Mouse (Mus musculus) limb, embryonic 15.5 days (tissue): Measurements from ENCODE around the gene Gm17359. TPM values are rescaled to one million over a fixed set of nuclear protein-coding genes. Genes with fewer than 3 reads are reported as not detected.

Experiments
- ATAC-seq: fragments of 200-750 bp; cut with Nextera tagmentation; 2 replicates; pipeline ENCODE4 v1.8.0; 2017; ENCODE audit warnings: low read depth, moderate TSS enrichment; ENCODE audit not compliant: insufficient number of reproducible peaks, low FRiP score, low TSS enrichment
- H3K27ac ChIP-seq: fragments of 300-500 bp; sonication (generic); 2 replicates; pipeline ENCODE4 v1.5.1; 2015; ENCODE audit warnings: moderate library complexity, mild to moderate bottlenecking, inconsistent platforms
- H3K27me3 ChIP-seq: fragments of 300-500 bp; sonication (generic); 2 replicates; pipeline ENCODE4 v1.6.1; 2015; ENCODE audit warnings: inconsistent platforms
- H3K36me3 ChIP-seq: fragments of 300-500 bp; sonication (generic); 2 replicates; pipeline ENCODE4 v1.6.1; 2015; ENCODE audit warnings: inconsistent platforms
- H3K4me1 ChIP-seq: fragments of 300-500 bp; sonication (generic); 2 replicates; pipeline ENCODE4 v1.6.1; 2015; ENCODE audit warnings: inconsistent platforms
- H3K4me2 ChIP-seq: fragments of 300-500 bp; sonication (generic); 2 replicates; pipeline ENCODE4 v1.6.1; 2015; ENCODE audit warnings: mild to moderate bottlenecking, inconsistent platforms
- H3K4me3 ChIP-seq: fragments of 300-500 bp; sonication (generic); 2 replicates; pipeline ENCODE4 v1.5.1; 2015; ENCODE audit warnings: mild to moderate bottlenecking, inconsistent platforms
- H3K9ac ChIP-seq: fragments of 300-500 bp; sonication (generic); 2 replicates; pipeline ENCODE4 v1.6.1; 2015; ENCODE audit warnings: inconsistent platforms
- H3K9me3 ChIP-seq: fragments of 300-500 bp; sonication (generic); 2 replicates; pipeline ENCODE4 v1.6.1; 2016; ENCODE audit warnings: inconsistent platforms
- WGBS: fragments of 180-500 bp; shearing (Covaris S2); methylation state at CpG from one replicate; pipeline ENCODE4 v1.1.7; 2015; 5-methylcytosine and 5-hydroxymethylcytosine counted together
- polyA plus RNA-seq: library from polyadenylated mRNA; unstranded; fragments of >200 nt; fragmentation: Nextera tagmentation; extraction: Ambion mirVana; gene quantifications from 2 replicates; pipeline ENCODE4 v1.2.1, GENCODE M21; 2015

Gm17359 gene
- not detected in 2 replicates for polyA plus RNA-seq

- no peaks in the 10 kb centered on the region for H3K9me3 ChIP-seq
- no peak within 1 kb of the TSS for H3K27ac ChIP-seq
- no peak within 1 kb of the TSS for H3K4me2 ChIP-seq
- H3K27me3 ChIP-seq = no peaks in the 10 kb centered on the region
- H3K4me1 ChIP-seq = no peaks in the 10 kb centered on the region
- 60% methylated on average over 7 of the region's 8 CpGs for WGBS
- H3K9ac ChIP-seq = no peak within 1 kb of the TSS
- no peaks in the 10 kb centered on the region for H3K36me3 ChIP-seq
- ATAC-seq = no peak
- H3K4me3 ChIP-seq = no peak within 1 kb of the TSS
Measured at GRCm38 (mm10) chr3:79336044-79336766, at the start of gene Gm17359. Gene Gm17359 (plus strand): TSS chr3:79336661.

- H3K4me1 ChIP-seq = peaks cover 22% of the 10 kb centered on the region
- H3K27ac ChIP-seq = peak overlapping the region; percentile 98
- WGBS = 0% methylated on average over 42 of the region's 60 CpGs
- peak overlapping the region; percentile 90 for H3K9ac ChIP-seq
- H3K9me3 ChIP-seq = no peaks in the 10 kb centered on the region
- no peaks in the 10 kb centered on the region for H3K36me3 ChIP-seq
- H3K4me3 ChIP-seq = peak overlapping the region; percentile 91
- ATAC-seq = peak; percentile 96
- peak overlapping the region; percentile 77 for H3K4me2 ChIP-seq
- H3K27me3 ChIP-seq = peaks cover 3% of the 10 kb centered on the region; the same call in 1 of the 2 replicates
Measured at GRCm38 (mm10) chr3:79287108-79287576, 49.3 kb upstream of the Gm17359 start.

- peak overlapping the region; percentile 98; the same call in 1 of the 2 replicates for H3K27ac ChIP-seq
- ATAC-seq = no peak
Measured at GRCm38 (mm10) chr3:79287699-79288458, 48.6 kb upstream of the Gm17359 start.

GRCm38 (mm10) chr3:79289050-79289449 lies 47.4 kb upstream of the Gm17359 start:
- no peak overlapping the region for H3K9ac ChIP-seq
- no peak overlapping the region for H3K4me2 ChIP-seq
- H3K36me3 ChIP-seq = no peaks in the 10 kb centered on the region
- WGBS = 71% methylated on average over 3 of the region's 3 CpGs
- H3K4me3 ChIP-seq = no peak overlapping the region
- H3K27ac ChIP-seq = no peak overlapping the region
- H3K4me1 ChIP-seq = peaks cover 16% of the 10 kb centered on the region
- H3K9me3 ChIP-seq = no peaks in the 10 kb centered on the region
- H3K27me3 ChIP-seq = peaks cover 3% of the 10 kb centered on the region; the same call in 1 of the 2 replicates
- ATAC-seq = no peak

More at GRCm38 (mm10) chr3:79287699-79288458, 48.6 kb upstream of the Gm17359 start:
- 15% methylated on average over 17 of the region's 17 CpGs for WGBS
- H3K4me1 ChIP-seq = peaks cover 22% of the 10 kb centered on the region
- H3K27me3 ChIP-seq = peaks cover 3% of the 10 kb centered on the region; the same call in 1 of the 2 replicates
- H3K9me3 ChIP-seq = no peaks in the 10 kb centered on the region
- H3K4me2 ChIP-seq = peak overlapping the region; percentile 72
- H3K36me3 ChIP-seq = no peaks in the 10 kb centered on the region
- peak overlapping the region; percentile 91 for H3K4me3 ChIP-seq
- peak overlapping the region; percentile 64 for H3K9ac ChIP-seq

GRCm38 (mm10) chr3:79293023-79293422 lies 43.4 kb upstream of the Gm17359 start:
- Histone ChIP-seq H3K9me3 (no peaks in the 10 kb centered on the region), H3K4me3 (no peak overlapping the region), H3K4me2 (no peak overlapping the region), H3K9ac (no peak overlapping the region), H3K27me3 (peaks cover 3% of the 10 kb centered on the region; the same call in 1 of the 2 replicates), H3K4me1 (no peaks in the 10 kb centered on the region), H3K36me3 (no peaks in the 10 kb centered on the region), H3K27ac (no peak overlapping the region)
- no peak for ATAC-seq
- WGBS = 55% methylated on average over 4 of the region's 4 CpGs

- Histone ChIP-seq H3K36me3 (no peaks in the 10 kb centered on the region), H3K4me1 (no peaks in the 10 kb centered on the region), H3K4me2 (no peak overlapping the region), H3K4me3 (no peak overlapping the region), H3K9ac (no peak overlapping the region), H3K27me3 (no peaks in the 10 kb centered on the region), H3K27ac (no peak overlapping the region), H3K9me3 (no peaks in the 10 kb centered on the region)
- WGBS = 85% methylated on average over 3 of the region's 3 CpGs
- ATAC-seq = no peak
Measured at GRCm38 (mm10) chr3:79294701-79295100, 41.8 kb upstream of the Gm17359 start.

- Histone ChIP-seq H3K27me3 (no peaks in the 10 kb centered on the region), H3K4me1 (no peaks in the 10 kb centered on the region), H3K4me3 (no peak overlapping the region), H3K27ac (no peak overlapping the region), H3K9ac (no peak overlapping the region), H3K36me3 (no peaks in the 10 kb centered on the region), H3K4me2 (no peak overlapping the region), H3K9me3 (no peaks in the 10 kb centered on the region)
- no peak for ATAC-seq
- WGBS = 59% methylated on average over 5 of the region's 5 CpGs
Measured at GRCm38 (mm10) chr3:79296049-79296448, 40.4 kb upstream of the Gm17359 start.

GRCm38 (mm10) chr3:79296586-79296985 lies 39.9 kb upstream of the Gm17359 start:
- no peaks in the 10 kb centered on the region for H3K4me1 ChIP-seq
- no peak overlapping the region for H3K27ac ChIP-seq
- H3K36me3 ChIP-seq = no peaks in the 10 kb centered on the region
- H3K9ac ChIP-seq = no peak overlapping the region
- H3K9me3 ChIP-seq = no peaks in the 10 kb centered on the region
- WGBS = 72% methylated on average over 3 of the region's 3 CpGs
- H3K4me2 ChIP-seq = no peak overlapping the region
- no peak for ATAC-seq
- no peak overlapping the region for H3K4me3 ChIP-seq
- H3K27me3 ChIP-seq = no peaks in the 10 kb centered on the region

GRCm38 (mm10) chr3:79297281-79297680 lies 39.2 kb upstream of the Gm17359 start:
- no peak for ATAC-seq
- H3K9me3 ChIP-seq = no peaks in the 10 kb centered on the region

GRCm38 (mm10) chr3:79299401-79299800 lies 37.1 kb upstream of the Gm17359 start:
- ATAC-seq = no peak
- H3K4me2 ChIP-seq = no peak overlapping the region
- 88% methylated on average over 15 of the region's 15 CpGs for WGBS

More at GRCm38 (mm10) chr3:79297281-79297680, 39.2 kb upstream of the Gm17359 start:
- no peaks in the 10 kb centered on the region for H3K4me1 ChIP-seq
- no peaks in the 10 kb centered on the region for H3K27me3 ChIP-seq
- H3K4me2 ChIP-seq = no peak overlapping the region
- H3K27ac ChIP-seq = no peak overlapping the region
- no peak overlapping the region for H3K9ac ChIP-seq
- WGBS = 71% methylated on average over 4 of the region's 4 CpGs
- H3K4me3 ChIP-seq = no peak overlapping the region
- no peaks in the 10 kb centered on the region for H3K36me3 ChIP-seq

GRCm38 (mm10) chr3:79308605-79309004 lies 27.9 kb upstream of the Gm17359 start:
- Histone ChIP-seq H3K4me1 (no peaks in the 10 kb centered on the region), H3K27ac (no peak overlapping the region), H3K4me3 (no peak overlapping the region), H3K4me2 (no peak overlapping the region), H3K9me3 (no peaks in the 10 kb centered on the region), H3K9ac (no peak overlapping the region), H3K27me3 (no peaks in the 10 kb centered on the region), H3K36me3 (no peaks in the 10 kb centered on the region)
- no peak for ATAC-seq
- WGBS = 84% methylated on average over 4 of the region's 4 CpGs

More at GRCm38 (mm10) chr3:79299401-79299800, 37.1 kb upstream of the Gm17359 start:
- Histone ChIP-seq H3K9me3 (no peaks in the 10 kb centered on the region), H3K4me3 (no peak overlapping the region), H3K27me3 (no peaks in the 10 kb centered on the region), H3K27ac (no peak overlapping the region), H3K36me3 (no peaks in the 10 kb centered on the region), H3K4me1 (no peaks in the 10 kb centered on the region), H3K9ac (no peak overlapping the region)

GRCm38 (mm10) chr3:79310184-79310583 lies 26.3 kb upstream of the Gm17359 start:
- Histone ChIP-seq H3K4me3 (no peak overlapping the region), H3K4me1 (0 out of 2 replicates have a peak, but pooled peaks cover 3% of the 10 kb centered on the region), H3K9me3 (no peaks in the 10 kb centered on the region), H3K36me3 (no peaks in the 10 kb centered on the region), H3K9ac (no peak overlapping the region), H3K27ac (no peak overlapping the region), H3K27me3 (no peaks in the 10 kb centered on the region), H3K4me2 (no peak overlapping the region)
- no peak for ATAC-seq
- 71% methylated on average over 7 of the region's 7 CpGs for WGBS
